Mouse (Mus musculus): ENCODE data around the gene Ccdc92b. TPM values are rescaled to one million over a fixed set of nuclear protein-coding genes. Genes with fewer than 3 reads are reported as not detected.

Gene Ccdc92b
- total and polyA plus RNA-seq, 3 experiments = not detected

GRCm38 (mm10) chr11:74574768-74575434 lies 44.5 kb upstream of the Ccdc92b start:
- Histone ChIP-seq H3K79me2 (replicated peaks; ENCODE audit: control insufficient read depth, extremely low read depth, insufficient read depth, poor library complexity, severe bottlenecking) (no peaks in the 10 kb centered on the region), H3K4me3 (replicated peaks in 1 of 3; ENCODE audit: low read depth in 2 of 3, low read length in 2 of 3, poor library complexity in 1 of 3) (no peak overlapping the region), H3K9me3 (replicated peaks; ENCODE audit: low read length) (no peaks in the 10 kb centered on the region), H3K4me1 (ENCODE audit: control insufficient read depth in 1 of 2, insufficient read depth in 2 of 2) (peaks cover 3 to 11% of the 10 kb centered on the region in 2 experiments; a peak in 2 of 4 replicates), H3K27me3 (replicated peaks) (peaks cover 83% of the 10 kb centered on the region), H3K27ac (ENCODE audit: insufficient read depth, low read depth) (no peak overlapping the region), H3K36me3 (replicated peaks in 1 of 2; ENCODE audit: control insufficient read depth in 1 of 2, insufficient read depth in 1 of 2, low read length in 1 of 2) (no peaks in the 10 kb centered on the region), H3K9ac (ENCODE audit: insufficient read depth, low read depth) (no peak overlapping the region), H3K4me2 (ENCODE audit: insufficient read depth, low read depth, poor library complexity, severe bottlenecking) (no peak overlapping the region)
- no peak for DNase-seq (ENCODE audit: extremely low read depth)
- dilution Hi-C loops (cut with MboI; ENCODE audit: extremely low pct_ligation_motif_present, extremely low pct_unique_long_range_greater_than_20kb, low sequenced_read_pairs) (no loop called here), in situ Hi-C loops (cut with MboI; ENCODE audit: low pct_ligation_motif_present, low pct_unique_long_range_greater_than_20kb, low sequenced_read_pairs) (no loop called here)
- no peak for TF ChIP-seq KAT2A (IDR thresholded peaks at IDR 0.05; ENCODE audit: insufficient replicate concordance, low read length)
- no peak for TF ChIP-seq MEF2A (IDR thresholded peaks at IDR 0.05; ENCODE audit: borderline replicate concordance, low read depth, low read length)
- TF ChIP-seq HCFC1 (IDR thresholded peaks at IDR 0.05; ENCODE audit: low read depth, low read length) = no peak
- no peak for TF ChIP-seq UBTF (IDR thresholded peaks at IDR 0.05; ENCODE audit: low read depth, low read length)
- TF ChIP-seq PAX5 (IDR thresholded peaks at IDR 0.05; ENCODE audit: low read length) = no peak
- no peak for TF ChIP-seq RCOR1 (conservative IDR thresholded peaks at IDR 0.05; ENCODE audit: low read depth, low read length)
- TF ChIP-seq E2F4 (IDR thresholded peaks at IDR 0.05; ENCODE audit: insufficient replicate concordance, low read depth, low read length) = no peak
- TF ChIP-seq TBP (conservative IDR thresholded peaks at IDR 0.05; ENCODE audit: low read depth, low read length) = no peak
- TF ChIP-seq JUN (IDR thresholded peaks at IDR 0.05; ENCODE audit: insufficient read depth, low read depth, low read length) = no peak
- TF ChIP-seq POLR2A (IDR thresholded peaks at IDR 0.05; ENCODE audit: low read depth, low read length) = no peak
- TF ChIP-seq USF1 (IDR thresholded peaks at IDR 0.05; ENCODE audit: low read depth, low read length) = no peak
- TF ChIP-seq ZMIZ1 (IDR thresholded peaks at IDR 0.05; ENCODE audit: low read depth, low read length) = no peak
- no peak for TF ChIP-seq MAX (IDR thresholded peaks at IDR 0.05; ENCODE audit: low read length)
- TF ChIP-seq JUND (conservative IDR thresholded peaks at IDR 0.05; ENCODE audit: low read depth, low read length) = no peak
- no peak for TF ChIP-seq RAD21 (IDR thresholded peaks at IDR 0.05; ENCODE audit: low read depth, low read length)
- no peak for TF ChIP-seq CHD1 (IDR thresholded peaks at IDR 0.05; ENCODE audit: low read depth, low read length)
- no peak for TF ChIP-seq GABPA (IDR thresholded peaks at IDR 0.05; ENCODE audit: insufficient replicate concordance, low read depth, low read length)
- TF ChIP-seq SMC3 (IDR thresholded peaks at IDR 0.05; ENCODE audit: low read depth, low read length) = no peak
- TF ChIP-seq NRF1 (IDR thresholded peaks at IDR 0.05; ENCODE audit: low read depth, low read length) = no peak
- no peak for TF ChIP-seq BHLHE40 (IDR thresholded peaks at IDR 0.05; ENCODE audit: low read depth, low read length)

GRCm38 (mm10) chr11:74575940-74576339 lies 43.5 kb upstream of the Ccdc92b start:
- Histone ChIP-seq H3K9ac (ENCODE audit: insufficient read depth, low read depth) (no peak overlapping the region), H3K27me3 (replicated peaks) (peaks cover 84% of the 10 kb centered on the region), H3K27ac (ENCODE audit: insufficient read depth, low read depth) (no peak overlapping the region), H3K4me2 (ENCODE audit: insufficient read depth, low read depth, poor library complexity, severe bottlenecking) (no peak overlapping the region), H3K4me3 (replicated peaks in 1 of 3; ENCODE audit: low read depth in 2 of 3, low read length in 2 of 3, poor library complexity in 1 of 3) (no peak overlapping the region), H3K4me1 (ENCODE audit: control insufficient read depth in 1 of 2, insufficient read depth in 2 of 2) (peaks cover 3 to 11% of the 10 kb centered on the region in 2 experiments; a peak in 2 of 4 replicates), H3K36me3 (replicated peaks in 1 of 2; ENCODE audit: control insufficient read depth in 1 of 2, insufficient read depth in 1 of 2, low read length in 1 of 2) (no peaks in the 10 kb centered on the region), H3K79me2 (replicated peaks; ENCODE audit: control insufficient read depth, extremely low read depth, insufficient read depth, poor library complexity, severe bottlenecking) (no peaks in the 10 kb centered on the region), H3K9me3 (replicated peaks; ENCODE audit: low read length) (peaks cover 2% of the 10 kb centered on the region)
- no peak for DNase-seq (ENCODE audit: extremely low read depth)
- dilution Hi-C loops (cut with MboI; ENCODE audit: extremely low pct_ligation_motif_present, extremely low pct_unique_long_range_greater_than_20kb, low sequenced_read_pairs) (no loop called here), in situ Hi-C loops (cut with MboI; ENCODE audit: low pct_ligation_motif_present, low pct_unique_long_range_greater_than_20kb, low sequenced_read_pairs) (no loop called here)
- TF ChIP-seq UBTF (IDR thresholded peaks at IDR 0.05; ENCODE audit: low read depth, low read length) = no peak
- no peak for TF ChIP-seq CTCF (conservative IDR thresholded peaks at IDR 0.05 in 1 of 2, IDR thresholded peaks at IDR 0.05 in 1 of 2; ENCODE audit: low read depth in 2 of 2, low read length in 2 of 2)
- TF ChIP-seq NRF1 (IDR thresholded peaks at IDR 0.05; ENCODE audit: low read depth, low read length) = no peak
- no peak for TF ChIP-seq SIN3A (IDR thresholded peaks at IDR 0.05; ENCODE audit: low read length)
- TF ChIP-seq ELF1 (IDR thresholded peaks at IDR 0.05; ENCODE audit: low read depth, low read length) = no peak
- no peak for TF ChIP-seq BHLHE40 (IDR thresholded peaks at IDR 0.05; ENCODE audit: low read depth, low read length)
- TF ChIP-seq MYC (IDR thresholded peaks at IDR 0.05; ENCODE audit: low read depth, low read length) = no peak
- no peak for TF ChIP-seq POLR2A (IDR thresholded peaks at IDR 0.05; ENCODE audit: low read depth, low read length)
- TF ChIP-seq MAFK (IDR thresholded peaks at IDR 0.05; ENCODE audit: insufficient replicate concordance, low read length) = no peak
- TF ChIP-seq MAX (IDR thresholded peaks at IDR 0.05; ENCODE audit: low read length) = no peak
- no peak for TF ChIP-seq NELFE (IDR thresholded peaks at IDR 0.05; ENCODE audit: low read depth, low read length)
- no peak for TF ChIP-seq POLR2AphosphoS2 (IDR thresholded peaks at IDR 0.05; ENCODE audit: low read depth, low read length)
- TF ChIP-seq GABPA (IDR thresholded peaks at IDR 0.05; ENCODE audit: insufficient replicate concordance, low read depth, low read length) = no peak
- no peak for TF ChIP-seq MXI1 (IDR thresholded peaks at IDR 0.05; ENCODE audit: low read depth, low read length)
- no peak for TF ChIP-seq USF1 (IDR thresholded peaks at IDR 0.05; ENCODE audit: low read depth, low read length)
- no peak for TF ChIP-seq E2F4 (IDR thresholded peaks at IDR 0.05; ENCODE audit: insufficient replicate concordance, low read depth, low read length)
- TF ChIP-seq JUN (IDR thresholded peaks at IDR 0.05; ENCODE audit: insufficient read depth, low read depth, low read length) = no peak
- TF ChIP-seq ZC3H11A (IDR thresholded peaks at IDR 0.05; ENCODE audit: low read depth, low read length) = no peak
- TF ChIP-seq CHD1 (IDR thresholded peaks at IDR 0.05; ENCODE audit: low read depth, low read length) = no peak

Data from CH12.LX (cell line).